Mouse (Mus musculus) heart, postnatal 10 days (tissue): Measurements from ENCODE around the gene Aftph. TPM values are rescaled to one million over a fixed set of nuclear protein-coding genes. Genes with fewer than 3 reads are reported as not detected.

Experiments
- DNase-seq, 2 experiments: peaks; one replicate each; pipeline ENCODE4 v3.0.0; 2021
- intact Hi-C: fragments of 180-260 bp; cut with DNase I; formaldehyde crosslinking; loops from one replicate; pipeline ENCODE4 v1.15.1; 2025
- total RNA-seq, 2 experiments: library from RNA; stranded (reverse); gene quantifications; 2 replicates each; pipeline ENCODE4 v1.2.3; 2021

Gene Aftph
- total RNA-seq, 2 experiments from 2014 or later = 23.3 to 24.3 TPM

- DNase-seq = no peak
Observed at GRCm38 (mm10) chr11:20649477-20649876, 91.9 kb downstream of the Aftph start.

GRCm38 (mm10) chr11:20647902-20648625 is 93.3 kb downstream of the Aftph start:
- peak in 1 of 2 experiments; percentile 36 for DNase-seq
- intact Hi-C loops = no loop called here

More at GRCm38 (mm10) chr11:20649477-20649876, 91.9 kb downstream of the Aftph start:
- intact Hi-C loops = no loop called here

GRCm38 (mm10) chr11:20646986-20647726 is 94.2 kb downstream of the Aftph start:
- no peak for DNase-seq
- intact Hi-C loops = no loop called here

GRCm38 (mm10) chr11:20646142-20646541 is 95.2 kb downstream of the Aftph start:
- intact Hi-C loops = no loop called here
- DNase-seq = no peak

- no peak for DNase-seq
- intact Hi-C loops = no loop called here
Observed at GRCm38 (mm10) chr11:20645521-20645920, 95.9 kb downstream of the Aftph start.

GRCm38 (mm10) chr11:20644872-20645271 is 96.5 kb downstream of the Aftph start:
- no peak for DNase-seq
- intact Hi-C loops = no loop called here

GRCm38 (mm10) chr11:20644166-20644565 is 97.2 kb downstream of the Aftph start:
- intact Hi-C loops = no loop called here
- no peak for DNase-seq

GRCm38 (mm10) chr11:20643161-20643560 is 98.2 kb downstream of the Aftph start:
- intact Hi-C loops = no loop called here
- DNase-seq = no peak

- no peak for DNase-seq
- intact Hi-C loops = no loop called here
Observed at GRCm38 (mm10) chr11:20642321-20642720, 99.1 kb downstream of the Aftph start.

- peak; percentile 67 to 73 for DNase-seq
- intact Hi-C loops = loop anchor here (2.0 kb wide), 3 partner anchors 51 to 185 kb away; no protein-coding TSS in a partner anchor
Observed at GRCm38 (mm10) chr11:20639918-20640447, 101.4 kb downstream of the Aftph start.

GRCm38 (mm10) chr11:20638841-20639240 is 102.5 kb downstream of the Aftph start:
- DNase-seq = peak; percentile 80 to 89
- intact Hi-C loops = loop anchor here (2.0 kb wide), 3 partner anchors 52 to 184 kb away; no protein-coding TSS in a partner anchor

GRCm38 (mm10) chr11:20637060-20637459 is 104.3 kb downstream of the Aftph start:
- no peak for DNase-seq
- intact Hi-C loops = no loop called here

GRCm38 (mm10) chr11:20636114-20636513 is 105.3 kb downstream of the Aftph start:
- DNase-seq = no peak
- intact Hi-C loops = no loop called here

- intact Hi-C loops = no loop called here
- no peak for DNase-seq
Observed at GRCm38 (mm10) chr11:20635646-20636045, 105.7 kb downstream of the Aftph start.

Other genes with a start within 250 kb of the Aftph start
- gene Sertad2, start 198.3 kb downstream of the Aftph start, total RNA-seq = 10 to 100 TPM; 21.1 to 23.7 TPM
- gene Lgalsl, start 89.5 kb upstream of the Aftph start, total RNA-seq = 10 to 100 TPM; 40.3 to 43.1 TPM